Mouse (Mus musculus): Measurements from ENCODE around the gene Mpzl2. TPM values are rescaled to one million over a fixed set of nuclear protein-coding genes. Genes with fewer than 3 reads are reported as not detected.

Mpzl2 gene
- polyA plus RNA-seq (2015; fragmentation: Nextera tagmentation; extraction: Ambion mirVana), result 16.5 and 19.7 TPM in 2 replicates

GRCm38 (mm10) chr9:45039499-45039898 is at the start of gene Mpzl2:
Gene Mpzl2, plus strand, starts transcription at chr9:45039799.
- peak within 1 kb of the TSS; percentile 45 for H3K4me2 ChIP-seq (replicated peaks)
- no peaks in the 10 kb centered on the region for H3K36me3 ChIP-seq
- 60% methylated on average over 5 of the region's 5 CpGs for WGBS
- ATAC-seq (ENCODE audit: low FRiP score, low read depth), result no peak
- no peak within 1 kb of the TSS for H3K27ac ChIP-seq
- no peaks in the 10 kb centered on the region for H3K9me3 ChIP-seq
- H3K4me1 ChIP-seq, result peaks cover 37% of the 10 kb centered on the region
- H3K4me3 ChIP-seq, result no peak within 1 kb of the TSS
- H3K9ac ChIP-seq, result no peak within 1 kb of the TSS
- peaks cover 50% of the 10 kb centered on the region for H3K27me3 ChIP-seq

GRCm38 (mm10) chr9:44991821-44992220 is 47.8 kb upstream of the Mpzl2 start:
- no peak overlapping the region for H3K27ac ChIP-seq
- no peak for ATAC-seq (ENCODE audit: low FRiP score, low read depth)
- H3K27me3 ChIP-seq, result no peaks in the 10 kb centered on the region
- H3K36me3 ChIP-seq, result no peaks in the 10 kb centered on the region
- H3K9me3 ChIP-seq, result no peaks in the 10 kb centered on the region
- H3K9ac ChIP-seq, result no peak overlapping the region
- 78% methylated on average over 2 of the region's 2 CpGs for WGBS
- H3K4me3 ChIP-seq, result no peak overlapping the region
- no peaks in the 10 kb centered on the region for H3K4me1 ChIP-seq
- no peak overlapping the region for H3K4me2 ChIP-seq (replicated peaks)

DNA sequence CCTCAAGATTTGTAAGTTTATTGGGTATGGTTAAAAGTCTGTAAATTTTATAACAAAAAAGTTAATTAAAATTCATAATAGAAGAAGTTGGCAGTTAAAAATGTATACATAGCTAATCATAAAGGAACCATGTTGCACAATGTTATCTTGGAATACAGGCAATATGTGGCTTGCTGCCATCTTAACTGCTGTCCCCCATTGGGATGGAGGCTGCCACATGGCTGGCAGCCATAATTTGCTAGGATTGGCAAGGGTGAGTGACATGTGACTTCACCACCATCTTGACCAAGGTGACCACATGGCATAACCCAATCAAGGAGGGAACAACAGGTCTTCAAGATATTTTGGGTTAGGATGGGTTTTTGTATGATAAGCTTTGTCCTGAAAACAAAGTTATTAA is 47.3 kb upstream of the Mpzl2 start:
- Histone ChIP-seq H3K27me3 (no peaks in the 10 kb centered on the region), H3K9me3 (no peaks in the 10 kb centered on the region), H3K4me2 (replicated peaks) (no peak overlapping the region), H3K36me3 (no peaks in the 10 kb centered on the region), H3K4me3 (no peak overlapping the region), H3K4me1 (no peaks in the 10 kb centered on the region), H3K9ac (no peak overlapping the region), H3K27ac (no peak overlapping the region)
- ATAC-seq (ENCODE audit: low FRiP score, low read depth), result no peak

GRCm38 (mm10) chr9:44993268-44993667 is 46.3 kb upstream of the Mpzl2 start:
- Histone ChIP-seq H3K4me2 (replicated peaks) (no peak overlapping the region), H3K4me3 (no peak overlapping the region), H3K9me3 (no peaks in the 10 kb centered on the region), H3K4me1 (no peaks in the 10 kb centered on the region), H3K27ac (no peak overlapping the region), H3K27me3 (0 out of 2 replicates have a peak, but pooled peaks cover under 1% of the 10 kb centered on the region), H3K36me3 (no peaks in the 10 kb centered on the region), H3K9ac (no peak overlapping the region)
- 85% methylated on average over 2 of the region's 2 CpGs for WGBS
- no peak for ATAC-seq (ENCODE audit: low FRiP score, low read depth)

GRCm38 (mm10) chr9:44994962-44995361 is 44.6 kb upstream of the Mpzl2 start:
- Histone ChIP-seq H3K9me3 (no peaks in the 10 kb centered on the region), H3K4me3 (no peak overlapping the region), H3K27ac (no peak overlapping the region), H3K4me2 (replicated peaks) (no peak overlapping the region), H3K36me3 (no peaks in the 10 kb centered on the region), H3K27me3 (0 out of 2 replicates have a peak, but pooled peaks cover 3% of the 10 kb centered on the region), H3K9ac (no peak overlapping the region), H3K4me1 (peaks cover 4% of the 10 kb centered on the region; the same call in 1 of the 2 replicates)
- ATAC-seq (ENCODE audit: low FRiP score, low read depth), result no peak
- 69% methylated on average over 4 of the region's 4 CpGs for WGBS

GRCm38 (mm10) chr9:44996590-44996989 is 43.0 kb upstream of the Mpzl2 start:
- 95% methylated on average over 7 of the region's 7 CpGs for WGBS
- H3K4me3 ChIP-seq, result no peak overlapping the region
- no peak overlapping the region for H3K4me2 ChIP-seq (replicated peaks)
- H3K9me3 ChIP-seq, result no peaks in the 10 kb centered on the region
- no peak for ATAC-seq (ENCODE audit: low FRiP score, low read depth)
- no peaks in the 10 kb centered on the region for H3K36me3 ChIP-seq
- H3K9ac ChIP-seq, result no peak overlapping the region
- H3K27ac ChIP-seq, result no peak overlapping the region
- H3K4me1 ChIP-seq, result peaks cover 4% of the 10 kb centered on the region; the same call in 1 of the 2 replicates
- 0 out of 2 replicates have a peak, but pooled peaks cover 3% of the 10 kb centered on the region for H3K27me3 ChIP-seq

DNA sequence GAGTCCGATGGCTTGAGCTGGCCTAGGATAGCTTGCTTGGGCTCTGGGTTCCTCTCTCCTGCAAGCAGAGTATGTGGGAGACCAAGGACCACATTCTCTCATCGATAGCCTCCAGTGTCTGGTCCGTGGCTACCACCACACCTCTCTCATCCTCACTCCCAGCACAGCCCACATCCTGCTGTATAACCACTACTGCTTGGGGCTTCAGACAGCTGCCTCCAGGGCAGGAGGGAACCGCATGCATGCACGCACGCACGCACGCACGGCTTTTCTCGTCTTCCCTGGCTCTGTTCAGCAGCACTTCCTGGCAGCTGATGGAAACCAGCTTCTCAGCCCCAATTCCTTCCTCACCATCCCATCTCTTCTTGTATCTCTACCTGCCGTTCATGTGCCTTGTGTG is 41.5 kb upstream of the Mpzl2 start:
- H3K27ac ChIP-seq, result no peak overlapping the region
- 66% methylated on average over 11 of the region's 11 CpGs for WGBS
- ATAC-seq (ENCODE audit: low FRiP score, low read depth), result no peak

DNA sequence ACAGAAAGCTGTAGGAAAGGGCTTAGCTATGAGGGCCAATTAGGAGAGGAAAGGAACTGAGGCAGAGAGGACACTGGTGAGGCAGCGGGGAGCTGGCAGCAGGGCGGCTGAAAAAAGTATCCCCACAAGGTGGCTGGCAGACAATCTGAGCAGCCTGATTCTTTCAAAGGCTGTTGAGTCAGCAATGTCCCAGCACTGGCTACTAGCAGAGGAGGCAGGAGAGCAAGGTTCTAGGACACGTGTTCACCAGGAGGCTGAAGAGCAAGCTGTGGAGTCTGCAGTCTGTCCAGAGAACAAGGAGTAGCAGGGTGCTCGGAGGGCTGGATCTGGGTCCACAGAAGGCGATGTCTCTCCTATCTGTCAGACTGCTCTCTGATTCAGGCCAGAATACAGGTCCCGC is 40.4 kb upstream of the Mpzl2 start:
- no peak overlapping the region for H3K9ac ChIP-seq
- ATAC-seq (ENCODE audit: low FRiP score, low read depth), result no peak
- H3K4me2 ChIP-seq (replicated peaks), result no peak overlapping the region
- WGBS, result 61% methylated on average over 6 of the region's 6 CpGs
- H3K27ac ChIP-seq, result no peak overlapping the region
- H3K27me3 ChIP-seq, result 0 out of 2 replicates have a peak, but pooled peaks cover 3% of the 10 kb centered on the region
- no peak overlapping the region for H3K4me3 ChIP-seq
- no peaks in the 10 kb centered on the region for H3K9me3 ChIP-seq
- H3K4me1 ChIP-seq, result peaks cover 4% of the 10 kb centered on the region; the same call in 1 of the 2 replicates
- H3K36me3 ChIP-seq, result no peaks in the 10 kb centered on the region

More for the DNA sequence above, 41.5 kb upstream of the Mpzl2 start:
- Histone ChIP-seq H3K4me1 (peaks cover 4% of the 10 kb centered on the region; the same call in 1 of the 2 replicates), H3K36me3 (no peaks in the 10 kb centered on the region), H3K4me2 (replicated peaks) (no peak overlapping the region), H3K27me3 (0 out of 2 replicates have a peak, but pooled peaks cover 3% of the 10 kb centered on the region), H3K4me3 (no peak overlapping the region), H3K9ac (peak overlapping the region; percentile 26; the same call in 1 of the 2 replicates), H3K9me3 (no peaks in the 10 kb centered on the region)

DNA sequence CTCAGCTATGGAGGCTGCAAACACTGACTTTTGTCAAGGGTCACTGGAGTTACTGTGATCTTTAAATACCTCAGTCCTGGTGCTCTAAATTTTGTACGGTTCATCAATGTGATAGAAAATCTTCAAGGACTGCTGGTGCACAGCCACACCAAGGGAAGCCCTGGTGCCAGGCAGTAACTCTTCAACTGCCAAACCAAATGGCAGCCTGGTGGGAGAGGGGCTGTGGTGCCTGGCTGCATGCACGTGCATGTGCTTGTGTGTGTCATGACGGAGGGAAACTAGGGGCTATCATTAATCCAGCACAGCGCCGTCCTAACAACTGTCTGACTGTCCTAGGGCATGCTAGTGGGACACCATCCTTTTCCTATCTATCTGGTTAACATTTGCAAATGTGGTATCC is 39.8 kb upstream of the Mpzl2 start:
- Histone ChIP-seq H3K4me1 (peaks cover 4% of the 10 kb centered on the region; the same call in 1 of the 2 replicates), H3K9me3 (no peaks in the 10 kb centered on the region), H3K9ac (no peak overlapping the region), H3K4me2 (replicated peaks) (no peak overlapping the region), H3K4me3 (no peak overlapping the region), H3K36me3 (no peaks in the 10 kb centered on the region), H3K27me3 (0 out of 2 replicates have a peak, but pooled peaks cover 3% of the 10 kb centered on the region), H3K27ac (no peak overlapping the region)
- WGBS, result 69% methylated on average over 5 of the region's 5 CpGs
- peak; percentile 48; the same call in 1 of the 2 replicates for ATAC-seq (ENCODE audit: low FRiP score, low read depth)

DNA sequence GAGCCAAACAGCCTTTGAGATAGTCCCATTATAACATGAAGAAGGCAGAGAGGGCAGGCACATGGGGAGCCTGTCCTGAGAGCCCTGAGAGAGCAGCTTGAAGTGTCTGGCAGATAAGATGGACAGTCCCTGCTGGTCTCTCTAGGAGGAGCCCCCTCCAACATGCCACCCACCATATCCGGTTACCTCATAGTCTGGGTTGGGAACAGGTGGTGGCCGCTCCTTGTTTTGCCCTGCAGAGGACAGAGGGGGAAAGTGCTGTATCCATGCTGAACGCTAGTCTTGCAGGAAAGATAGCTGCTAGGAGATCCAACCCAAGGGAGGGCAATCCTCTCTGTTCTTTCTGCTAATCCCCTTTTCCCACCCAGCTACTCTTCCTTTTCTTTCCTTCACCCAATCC is 39.4 kb upstream of the Mpzl2 start:
- H3K9ac ChIP-seq, result no peak overlapping the region
- H3K27ac ChIP-seq, result no peak overlapping the region
- peaks cover 4% of the 10 kb centered on the region; the same call in 1 of the 2 replicates for H3K4me1 ChIP-seq
- H3K36me3 ChIP-seq, result no peaks in the 10 kb centered on the region
- H3K4me3 ChIP-seq, result no peak overlapping the region
- 64% methylated on average over 3 of the region's 3 CpGs for WGBS
- peak; percentile 90 for ATAC-seq (ENCODE audit: low FRiP score, low read depth)
- H3K27me3 ChIP-seq, result 0 out of 2 replicates have a peak, but pooled peaks cover 3% of the 10 kb centered on the region
- no peaks in the 10 kb centered on the region for H3K9me3 ChIP-seq
- H3K4me2 ChIP-seq (replicated peaks), result no peak overlapping the region

DNA sequence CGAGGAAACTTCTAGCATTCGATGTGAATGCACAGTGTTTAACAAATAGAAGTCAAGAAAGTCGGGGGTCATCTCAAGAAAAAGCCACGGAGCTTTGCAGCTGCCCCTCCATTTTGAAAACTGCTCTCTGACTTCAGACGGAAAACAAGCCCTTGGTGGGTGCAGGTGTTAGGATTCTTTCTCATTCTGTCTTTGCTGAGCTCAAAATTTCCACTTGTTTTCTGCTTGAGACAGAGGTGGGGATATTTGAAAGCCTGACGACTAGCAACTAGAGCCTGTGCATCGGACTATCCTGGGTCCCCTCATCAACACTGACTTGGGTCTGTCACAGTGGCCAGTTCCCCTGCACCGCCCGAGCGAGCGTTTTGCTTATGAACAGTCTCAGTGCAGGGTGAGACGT is 32.2 kb upstream of the Mpzl2 start:
- Histone ChIP-seq H3K9me3 (no peaks in the 10 kb centered on the region), H3K4me3 (no peak overlapping the region), H3K9ac (no peak overlapping the region), H3K36me3 (no peaks in the 10 kb centered on the region), H3K4me1 (no peaks in the 10 kb centered on the region), H3K27me3 (no peaks in the 10 kb centered on the region), H3K27ac (no peak overlapping the region), H3K4me2 (replicated peaks) (no peak overlapping the region)
- ATAC-seq (ENCODE audit: low FRiP score, low read depth), result no peak
- 74% methylated on average over 12 of the region's 12 CpGs for WGBS

DNA sequence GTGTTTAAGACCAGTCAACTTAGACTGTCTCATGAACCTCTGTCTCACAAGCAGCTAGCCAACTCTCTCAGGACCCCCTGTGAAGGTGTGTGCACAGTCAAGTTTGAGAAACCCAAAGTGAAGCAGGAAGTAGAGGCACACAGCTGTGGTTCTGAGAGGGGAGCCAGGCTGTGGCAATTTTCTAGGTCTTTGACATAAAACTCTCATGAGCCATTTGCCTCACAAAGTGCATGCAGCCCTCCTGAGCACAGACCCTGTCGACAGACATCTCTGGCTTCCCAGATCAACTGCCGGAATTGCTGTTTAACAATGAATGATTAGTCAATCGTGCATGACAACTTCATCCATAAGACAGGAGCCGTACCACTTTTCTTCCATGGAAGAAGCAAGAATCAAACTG is 31.3 kb upstream of the Mpzl2 start:
- 84% methylated on average over 4 of the region's 4 CpGs for WGBS
- H3K9me3 ChIP-seq, result no peaks in the 10 kb centered on the region
- H3K36me3 ChIP-seq, result no peaks in the 10 kb centered on the region
- no peaks in the 10 kb centered on the region for H3K27me3 ChIP-seq
- no peak overlapping the region for H3K4me2 ChIP-seq (replicated peaks)
- no peaks in the 10 kb centered on the region for H3K4me1 ChIP-seq
- no peak overlapping the region for H3K4me3 ChIP-seq
- no peak overlapping the region for H3K9ac ChIP-seq
- H3K27ac ChIP-seq, result no peak overlapping the region
- ATAC-seq (ENCODE audit: low FRiP score, low read depth), result no peak

Data from limb, embryonic 13.5 days (tissue).